Mouse (Mus musculus): Measurements from ENCODE around the gene Tmed1. TPM values are rescaled to one million over a fixed set of nuclear protein-coding genes. Genes with fewer than 3 reads are reported as not detected.

The Tmed1 gene
- 59.2 and 69.3 TPM in 2 replicates for polyA plus RNA-seq (2015; fragmentation: Nextera tagmentation; extraction: Ambion mirVana)

DNA sequence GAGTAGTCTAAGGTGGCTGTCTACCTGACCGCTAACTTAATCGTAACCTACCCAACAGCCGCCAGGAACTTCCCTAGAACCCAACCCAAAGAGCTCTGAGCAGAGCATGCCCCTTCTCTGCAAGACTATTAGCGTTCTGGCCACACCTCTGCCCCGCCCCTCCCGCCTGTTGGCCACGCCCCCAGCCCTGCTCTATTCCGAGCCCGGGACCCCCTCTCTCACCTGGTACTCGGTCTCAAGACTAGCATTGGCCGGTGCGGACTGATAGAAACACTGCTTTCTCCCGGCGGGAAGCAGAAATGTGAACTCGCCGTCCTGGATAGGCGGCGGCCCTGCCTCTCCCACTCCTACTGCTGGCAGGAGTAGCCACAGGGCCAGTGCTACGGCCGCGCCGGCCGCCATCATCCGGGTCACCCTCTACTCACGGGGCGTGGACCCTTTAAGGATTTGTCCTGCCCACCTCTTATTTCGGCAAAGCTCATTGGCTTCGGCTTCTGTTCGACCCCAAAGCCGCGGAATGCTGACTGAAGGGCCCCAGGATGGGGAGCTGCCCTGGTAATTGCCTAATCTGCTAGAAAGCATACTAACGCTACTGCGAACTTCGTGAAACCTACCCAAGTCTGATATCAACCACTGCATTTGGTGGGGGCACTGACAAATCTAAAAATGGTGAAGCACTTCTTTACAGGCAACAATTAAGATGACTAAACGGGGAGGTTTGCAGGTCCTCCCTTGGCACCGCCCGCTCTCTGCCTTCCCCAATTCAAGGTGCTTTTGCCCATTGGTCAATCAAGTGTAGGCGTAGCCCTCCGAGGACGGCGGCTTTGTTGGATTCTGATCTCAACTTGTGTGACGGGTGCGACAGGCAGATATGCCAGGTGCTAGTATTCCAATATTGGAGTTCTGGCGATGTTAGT, at the start of gene Tmed1:
Gene Tmed1 (minus strand): TSS at position 481 of the 917 bp plus-strand sequence.
- peak within 1 kb of the TSS; percentile 85 for H3K27ac ChIP-seq
- H3K9me3 ChIP-seq (replicated peaks): no peaks in the 10 kb centered on the region
- peak within 1 kb of the TSS; percentile 68 for H3K4me2 ChIP-seq
- peak within 1 kb of the TSS; percentile 81 for H3K9ac ChIP-seq
- no peaks in the 10 kb centered on the region for H3K27me3 ChIP-seq
- peaks cover 41% of the 10 kb centered on the region for H3K36me3 ChIP-seq (ENCODE audit: poor library complexity, severe bottlenecking)
- peak; percentile 96 for ATAC-seq
- under 1% methylated on average over 44 of the region's 44 CpGs for WGBS
- H3K4me1 ChIP-seq: peaks cover 16% of the 10 kb centered on the region
- peak within 1 kb of the TSS; percentile 70 for H3K4me3 ChIP-seq

GRCm38 (mm10) chr9:21559151-21559550, 49.1 kb upstream of the Tmed1 start:
- H3K4me2 ChIP-seq: no peak overlapping the region
- H3K36me3 ChIP-seq (ENCODE audit: poor library complexity, severe bottlenecking): peaks cover 34% of the 10 kb centered on the region
- ATAC-seq: no peak
- no peak overlapping the region for H3K27ac ChIP-seq
- H3K4me3 ChIP-seq: no peak overlapping the region
- no peaks in the 10 kb centered on the region for H3K4me1 ChIP-seq
- no peaks in the 10 kb centered on the region for H3K9me3 ChIP-seq (replicated peaks)
- H3K27me3 ChIP-seq: no peaks in the 10 kb centered on the region
- 94% methylated on average over 3 of the region's 3 CpGs for WGBS
- H3K9ac ChIP-seq: no peak overlapping the region

GRCm38 (mm10) chr9:21558366-21558765, 48.3 kb upstream of the Tmed1 start:
- Histone ChIP-seq H3K27me3 (no peaks in the 10 kb centered on the region), H3K4me2 (no peak overlapping the region), H3K36me3 (ENCODE audit: poor library complexity, severe bottlenecking) (peaks cover 38% of the 10 kb centered on the region), H3K27ac (no peak overlapping the region), H3K4me1 (no peaks in the 10 kb centered on the region), H3K9me3 (replicated peaks) (no peaks in the 10 kb centered on the region), H3K9ac (no peak overlapping the region), H3K4me3 (no peak overlapping the region)
- no peak for ATAC-seq
- 91% methylated on average over 4 of the region's 4 CpGs for WGBS

- H3K9ac ChIP-seq: no peak overlapping the region
- ATAC-seq: no peak
- H3K4me1 ChIP-seq: no peaks in the 10 kb centered on the region
- H3K27ac ChIP-seq: no peak overlapping the region; the same call in 1 of the 2 replicates
- peaks cover 38% of the 10 kb centered on the region for H3K36me3 ChIP-seq (ENCODE audit: poor library complexity, severe bottlenecking)
- no peak overlapping the region for H3K4me2 ChIP-seq
- WGBS: 92% methylated on average over 2 of the region's 2 CpGs
- no peak overlapping the region for H3K4me3 ChIP-seq
- no peaks in the 10 kb centered on the region for H3K27me3 ChIP-seq
- no peaks in the 10 kb centered on the region for H3K9me3 ChIP-seq (replicated peaks)
These were observed 47.5 kb upstream of the Tmed1 start for GRCm38 (mm10) chr9:21557556-21557955.

- Histone ChIP-seq H3K36me3 (ENCODE audit: poor library complexity, severe bottlenecking) (peaks cover 35% of the 10 kb centered on the region), H3K4me3 (no peak overlapping the region), H3K4me2 (no peak overlapping the region), H3K9ac (no peak overlapping the region), H3K27ac (no peak overlapping the region), H3K9me3 (replicated peaks) (no peaks in the 10 kb centered on the region), H3K27me3 (no peaks in the 10 kb centered on the region), H3K4me1 (no peaks in the 10 kb centered on the region)
- ATAC-seq: no peak
- 91% methylated on average over 2 of the region's 2 CpGs for WGBS
These were observed 46.9 kb upstream of the Tmed1 start for GRCm38 (mm10) chr9:21556996-21557395.

DNA sequence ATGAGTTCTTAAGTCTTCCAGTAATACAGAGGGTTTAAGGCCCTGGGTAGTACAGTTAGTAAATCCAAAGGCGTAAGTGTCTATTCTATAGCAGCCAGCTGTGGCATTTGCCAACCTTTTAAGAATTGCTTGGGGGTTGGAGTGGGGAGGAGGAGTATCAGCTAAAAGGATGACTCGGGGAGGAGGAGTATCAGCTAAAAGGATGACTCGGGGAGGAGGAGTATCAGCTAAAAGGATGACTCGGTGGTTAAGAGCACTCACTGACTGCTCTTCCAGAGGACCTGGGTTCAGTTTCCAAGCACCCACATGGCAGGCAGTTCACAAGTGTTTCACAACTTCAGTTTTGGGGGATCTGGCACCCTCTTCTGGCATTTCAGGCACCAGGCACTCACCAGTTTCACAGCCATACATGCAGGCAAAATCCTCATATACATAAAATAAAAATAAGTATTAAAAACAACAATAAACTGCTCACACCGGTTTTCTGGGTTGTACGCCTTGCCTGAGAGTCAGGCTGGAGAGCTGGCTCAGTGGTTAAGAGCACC, 45.2 kb upstream of the Tmed1 start:
- 87% methylated on average over 6 of the region's 6 CpGs for WGBS
- Histone ChIP-seq H3K36me3 (ENCODE audit: poor library complexity, severe bottlenecking) (peaks cover 41% of the 10 kb centered on the region), H3K9ac (no peak overlapping the region), H3K27ac (no peak overlapping the region), H3K27me3 (no peaks in the 10 kb centered on the region), H3K4me1 (peaks cover 5% of the 10 kb centered on the region), H3K9me3 (replicated peaks) (no peaks in the 10 kb centered on the region), H3K4me2 (no peak overlapping the region), H3K4me3 (no peak overlapping the region)
- ATAC-seq: no peak

DNA sequence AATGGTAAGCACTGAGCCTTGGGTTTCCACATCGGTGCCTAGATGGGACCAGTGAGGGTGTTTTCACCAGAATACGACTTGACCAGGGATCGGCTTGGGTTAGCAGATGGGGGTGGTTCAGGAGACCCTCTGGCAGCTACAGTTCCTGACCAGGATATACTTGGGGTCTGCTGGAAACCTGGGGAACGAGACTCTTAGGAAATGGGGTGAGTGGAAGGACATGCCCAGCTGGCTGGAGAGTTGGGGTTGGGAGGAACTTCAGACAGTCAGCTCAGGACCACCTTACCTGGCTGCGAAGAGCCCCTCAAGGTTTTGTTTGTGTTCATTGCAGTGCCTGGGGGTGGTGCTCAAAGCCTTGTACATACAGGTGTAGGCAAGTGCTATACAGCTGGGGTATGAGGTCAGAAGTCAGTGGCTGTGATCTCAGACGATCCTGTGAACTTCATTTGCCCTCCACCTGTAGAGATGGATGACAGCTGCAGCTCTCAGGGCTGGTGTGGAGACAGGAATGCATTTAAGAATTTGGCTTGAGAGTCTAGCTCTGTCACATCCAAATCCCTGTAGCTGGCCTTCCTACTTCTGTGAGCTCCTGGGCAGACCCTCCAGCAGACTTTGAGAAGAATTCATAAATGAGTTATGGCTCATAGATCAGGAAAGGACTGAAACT, 43.7 kb upstream of the Tmed1 start:
- H3K4me2 ChIP-seq: no peak overlapping the region
- H3K4me3 ChIP-seq: no peak overlapping the region
- H3K27ac ChIP-seq: no peak overlapping the region
- H3K4me1 ChIP-seq: peaks cover 11% of the 10 kb centered on the region
- H3K9ac ChIP-seq: no peak overlapping the region
- no peaks in the 10 kb centered on the region for H3K27me3 ChIP-seq
- ATAC-seq: no peak
- no peaks in the 10 kb centered on the region for H3K9me3 ChIP-seq (replicated peaks)
- peaks cover 41% of the 10 kb centered on the region for H3K36me3 ChIP-seq (ENCODE audit: poor library complexity, severe bottlenecking)
- 94% methylated on average over 6 of the region's 6 CpGs for WGBS

DNA sequence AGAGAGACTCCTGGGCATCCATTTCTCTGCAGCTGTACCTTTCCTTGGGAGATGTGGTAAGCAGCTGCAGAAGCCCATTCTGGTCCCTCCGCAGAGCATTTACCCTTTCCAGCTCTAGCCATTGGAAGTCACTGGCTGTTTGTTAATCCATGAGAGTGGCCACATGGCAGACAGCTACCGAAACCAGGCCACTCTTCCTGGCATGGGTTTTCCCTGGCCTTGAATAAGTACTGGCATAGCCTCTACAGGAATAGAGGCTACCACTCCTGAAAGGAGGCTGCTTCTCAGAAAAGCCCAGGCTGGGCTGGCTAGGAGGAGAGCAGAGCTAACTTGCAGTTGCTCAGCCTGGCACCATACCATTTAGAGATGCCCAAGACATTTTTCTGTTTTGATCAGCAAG, 41.0 kb upstream of the Tmed1 start:
- H3K9me3 ChIP-seq (replicated peaks): no peaks in the 10 kb centered on the region
- peaks cover 20% of the 10 kb centered on the region for H3K4me1 ChIP-seq
- no peak for ATAC-seq
- H3K27me3 ChIP-seq: no peaks in the 10 kb centered on the region
- H3K27ac ChIP-seq: 0 out of 2 replicates have a peak overlapping the region, but pooled peaks have one; percentile 35
- no peak overlapping the region for H3K4me2 ChIP-seq
- no peak overlapping the region for H3K9ac ChIP-seq
- H3K36me3 ChIP-seq (ENCODE audit: poor library complexity, severe bottlenecking): peaks cover 29% of the 10 kb centered on the region
- no peak overlapping the region for H3K4me3 ChIP-seq
- 98% methylated on average over 2 of the region's 2 CpGs for WGBS

DNA sequence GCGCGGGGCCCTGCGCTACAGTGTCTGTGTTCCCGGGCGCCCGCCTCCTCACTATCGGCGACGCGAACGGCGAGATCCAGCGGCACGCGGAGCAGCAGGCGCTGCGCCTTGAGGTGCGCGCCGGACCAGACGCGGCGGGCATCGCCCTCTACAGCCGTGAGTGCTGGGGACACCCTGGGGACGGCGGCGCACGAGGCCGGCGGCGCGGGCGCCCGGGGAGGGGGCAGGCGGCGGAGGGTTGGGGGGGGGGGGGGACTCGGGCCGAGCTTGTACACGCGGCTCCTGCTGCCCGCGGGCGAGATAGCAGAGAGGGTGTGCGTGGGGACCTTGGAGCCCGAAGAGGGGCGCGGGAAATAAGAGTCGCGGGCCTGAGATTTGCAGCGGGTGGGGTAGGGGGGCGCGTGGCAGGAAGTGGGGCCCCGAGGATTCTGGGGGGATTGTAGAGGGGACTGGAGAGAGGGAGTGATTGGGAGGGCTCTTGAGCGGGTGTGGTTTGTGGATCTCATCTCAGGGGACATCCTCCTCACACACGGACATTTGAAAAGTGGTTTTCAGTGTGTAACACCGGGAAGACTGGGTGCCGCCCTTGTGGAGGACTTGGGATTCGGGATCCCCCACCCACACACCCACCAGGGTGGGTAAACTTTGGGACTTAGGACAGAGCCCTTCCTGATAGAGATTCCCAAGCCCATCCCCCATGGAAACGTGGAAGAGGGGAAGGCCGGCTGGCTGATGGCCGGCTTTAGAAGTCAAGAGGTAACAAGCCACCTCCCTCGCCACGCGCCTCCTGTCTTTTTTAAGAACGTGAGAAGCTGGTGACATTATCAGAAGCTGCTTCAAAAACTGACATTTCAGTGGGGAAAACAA, 37.3 kb upstream of the Tmed1 start:
- H3K27ac ChIP-seq: peak overlapping the region; percentile 98
- H3K4me2 ChIP-seq: peak overlapping the region; percentile 82
- H3K9ac ChIP-seq: peak overlapping the region; percentile 95
- WGBS: 1% methylated on average over 47 of the region's 66 CpGs
- H3K27me3 ChIP-seq: no peaks in the 10 kb centered on the region
- peaks cover 21% of the 10 kb centered on the region for H3K36me3 ChIP-seq (ENCODE audit: poor library complexity, severe bottlenecking)
- H3K4me3 ChIP-seq: peak overlapping the region; percentile 76
- peaks cover 32% of the 10 kb centered on the region for H3K4me1 ChIP-seq
- H3K9me3 ChIP-seq (replicated peaks): no peaks in the 10 kb centered on the region
- ATAC-seq: peak; percentile 25

DNA sequence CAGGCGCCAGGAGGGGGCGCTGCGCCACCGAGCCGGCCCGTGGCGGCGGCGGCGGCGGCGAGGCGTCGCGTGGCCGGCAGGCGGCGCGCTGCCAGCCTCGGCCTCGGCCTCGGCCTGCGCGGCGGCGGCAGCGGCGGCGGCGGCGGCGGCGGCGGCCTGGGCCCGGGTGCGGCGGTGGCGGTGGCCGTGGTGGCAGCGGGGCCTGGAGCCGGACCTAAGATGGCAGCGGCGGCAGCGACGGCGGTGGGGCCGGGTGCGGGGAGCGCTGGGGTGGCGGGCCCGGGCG, 36.7 kb upstream of the Tmed1 start, which contains the start of gene Carm1:
Gene Carm1 (plus strand): TSS at position 106 of the 286 bp plus-strand sequence.
- no peak; the same call in 1 of the 2 replicates for ATAC-seq

GRCm38 (mm10) chr9:21545916-21546788, 36.1 kb upstream of the Tmed1 start:
- H3K27ac ChIP-seq: peak overlapping the region; percentile 98
- peaks cover 28% of the 10 kb centered on the region for H3K4me1 ChIP-seq
- ATAC-seq: peak; percentile 95
- peak overlapping the region; percentile 95 for H3K9ac ChIP-seq
- H3K36me3 ChIP-seq (ENCODE audit: poor library complexity, severe bottlenecking): peaks cover 17% of the 10 kb centered on the region
- H3K9me3 ChIP-seq (replicated peaks): no peaks in the 10 kb centered on the region
- no peaks in the 10 kb centered on the region for H3K27me3 ChIP-seq
- peak overlapping the region; percentile 76 for H3K4me3 ChIP-seq
- WGBS: under 1% methylated on average over 64 of the region's 67 CpGs
- H3K4me2 ChIP-seq: peak overlapping the region; percentile 70

More for the DNA sequence above, 36.7 kb upstream of the Tmed1 start, which contains the start of gene Carm1:
- Histone ChIP-seq H3K4me3 (peak within 1 kb of the TSS; percentile 76), H3K36me3 (ENCODE audit: poor library complexity, severe bottlenecking) (peaks cover 21% of the 10 kb centered on the region), H3K4me2 (peak within 1 kb of the TSS; percentile 82), H3K27me3 (no peaks in the 10 kb centered on the region), H3K4me1 (peaks cover 32% of the 10 kb centered on the region), H3K27ac (peak within 1 kb of the TSS; percentile 98), H3K9me3 (replicated peaks) (no peaks in the 10 kb centered on the region), H3K9ac (peak within 1 kb of the TSS; percentile 95)
- 5% methylated on average over 4 of the region's 52 CpGs for WGBS
